Mouse (Mus musculus): ENCODE measurements around the gene Rph3al. TPM values are rescaled to one million over a fixed set of nuclear protein-coding genes. Genes with fewer than 3 reads are reported as not detected.

Rph3al gene
- polyA plus RNA-seq, 1 experiment: 0.47 TPM

- no peak for TF ChIP-seq POLR2A (IDR thresholded peaks at IDR 0.05; ENCODE audit: low read depth, low read length)
- no peak for TF ChIP-seq CTCF (IDR thresholded peaks at IDR 0.05; ENCODE audit: borderline replicate concordance, insufficient read depth, low read length)
- no peak overlapping the region for H3K27ac ChIP-seq (ENCODE audit: insufficient read depth, low read length)
- H3K4me3 ChIP-seq (ENCODE audit: insufficient read depth, low read length): no peak overlapping the region
- peaks cover 4% of the 10 kb centered on the region for H3K4me1 ChIP-seq (ENCODE audit: control insufficient read depth, insufficient read depth, low read length)
Observed at GRCm38 (mm10) chr11:75858975-75859374, 79.3 kb downstream of the Rph3al start.

- Histone ChIP-seq H3K4me3 (ENCODE audit: insufficient read depth, low read length) (no peak overlapping the region), H3K4me1 (ENCODE audit: control insufficient read depth, insufficient read depth, low read length) (peaks cover 4% of the 10 kb centered on the region), H3K27ac (ENCODE audit: insufficient read depth, low read length) (no peak overlapping the region)
- no peak for TF ChIP-seq POLR2A (IDR thresholded peaks at IDR 0.05; ENCODE audit: low read depth, low read length)
- TF ChIP-seq CTCF (IDR thresholded peaks at IDR 0.05; ENCODE audit: borderline replicate concordance, insufficient read depth, low read length): no peak
Observed at GRCm38 (mm10) chr11:75857781-75858180, 80.4 kb downstream of the Rph3al start.

- H3K4me3 ChIP-seq (ENCODE audit: insufficient read depth, low read length): no peak overlapping the region
- no peak overlapping the region for H3K27ac ChIP-seq (ENCODE audit: insufficient read depth, low read length)
- TF ChIP-seq POLR2A (IDR thresholded peaks at IDR 0.05; ENCODE audit: low read depth, low read length) (no peak), CTCF (IDR thresholded peaks at IDR 0.05; ENCODE audit: borderline replicate concordance, insufficient read depth, low read length) (no peak)
- H3K4me1 ChIP-seq (ENCODE audit: control insufficient read depth, insufficient read depth, low read length): no peaks in the 10 kb centered on the region
Observed at GRCm38 (mm10) chr11:75854327-75854726, 83.9 kb downstream of the Rph3al start.

GRCm38 (mm10) chr11:75853067-75853636 is 85.1 kb downstream of the Rph3al start:
- Histone ChIP-seq H3K4me1 (ENCODE audit: control insufficient read depth, insufficient read depth, low read length) (no peaks in the 10 kb centered on the region), H3K4me3 (ENCODE audit: insufficient read depth, low read length) (no peak overlapping the region), H3K27ac (ENCODE audit: insufficient read depth, low read length) (no peak overlapping the region)
- no peak for TF ChIP-seq CTCF (IDR thresholded peaks at IDR 0.05; ENCODE audit: borderline replicate concordance, insufficient read depth, low read length)
- no peak for TF ChIP-seq POLR2A (IDR thresholded peaks at IDR 0.05; ENCODE audit: low read depth, low read length)

GRCm38 (mm10) chr11:75852485-75852884 is 85.7 kb downstream of the Rph3al start:
- Histone ChIP-seq H3K4me3 (ENCODE audit: insufficient read depth, low read length) (no peak overlapping the region), H3K27ac (ENCODE audit: insufficient read depth, low read length) (no peak overlapping the region), H3K4me1 (ENCODE audit: control insufficient read depth, insufficient read depth, low read length) (no peaks in the 10 kb centered on the region)
- TF ChIP-seq CTCF (IDR thresholded peaks at IDR 0.05; ENCODE audit: borderline replicate concordance, insufficient read depth, low read length): no peak
- no peak for TF ChIP-seq POLR2A (IDR thresholded peaks at IDR 0.05; ENCODE audit: low read depth, low read length)

- TF ChIP-seq CTCF (IDR thresholded peaks at IDR 0.05; ENCODE audit: borderline replicate concordance, insufficient read depth, low read length): no peak
- TF ChIP-seq POLR2A (IDR thresholded peaks at IDR 0.05; ENCODE audit: low read depth, low read length): no peak
- Histone ChIP-seq H3K4me1 (ENCODE audit: control insufficient read depth, insufficient read depth, low read length) (no peaks in the 10 kb centered on the region), H3K4me3 (ENCODE audit: insufficient read depth, low read length) (no peak overlapping the region), H3K27ac (ENCODE audit: insufficient read depth, low read length) (no peak overlapping the region)
Observed at GRCm38 (mm10) chr11:75849552-75849951, 88.7 kb downstream of the Rph3al start.

- TF ChIP-seq POLR2A (IDR thresholded peaks at IDR 0.05; ENCODE audit: low read depth, low read length) (no peak), CTCF (IDR thresholded peaks at IDR 0.05; ENCODE audit: borderline replicate concordance, insufficient read depth, low read length) (no peak)
- Histone ChIP-seq H3K4me3 (ENCODE audit: insufficient read depth, low read length) (no peak overlapping the region), H3K27ac (ENCODE audit: insufficient read depth, low read length) (no peak overlapping the region), H3K4me1 (ENCODE audit: control insufficient read depth, insufficient read depth, low read length) (no peaks in the 10 kb centered on the region)
Observed at GRCm38 (mm10) chr11:75846589-75846988, 91.6 kb downstream of the Rph3al start.

- TF ChIP-seq CTCF (IDR thresholded peaks at IDR 0.05; ENCODE audit: borderline replicate concordance, insufficient read depth, low read length): no peak
- no peak for TF ChIP-seq POLR2A (IDR thresholded peaks at IDR 0.05; ENCODE audit: low read depth, low read length)
- H3K27ac ChIP-seq (ENCODE audit: insufficient read depth, low read length): no peak overlapping the region
- H3K4me3 ChIP-seq (ENCODE audit: insufficient read depth, low read length): no peak overlapping the region
- H3K4me1 ChIP-seq (ENCODE audit: control insufficient read depth, insufficient read depth, low read length): no peaks in the 10 kb centered on the region
Observed at GRCm38 (mm10) chr11:75845675-75846074, 92.6 kb downstream of the Rph3al start.

- H3K27ac ChIP-seq (ENCODE audit: insufficient read depth, low read length): no peak overlapping the region
- no peak overlapping the region for H3K4me3 ChIP-seq (ENCODE audit: insufficient read depth, low read length)
- TF ChIP-seq CTCF (IDR thresholded peaks at IDR 0.05; ENCODE audit: borderline replicate concordance, insufficient read depth, low read length) (no peak), POLR2A (IDR thresholded peaks at IDR 0.05; ENCODE audit: low read depth, low read length) (no peak)
- H3K4me1 ChIP-seq (ENCODE audit: control insufficient read depth, insufficient read depth, low read length): no peaks in the 10 kb centered on the region
Observed at GRCm38 (mm10) chr11:75842904-75843619, 95.2 kb downstream of the Rph3al start.

GRCm38 (mm10) chr11:75841503-75841902 is 96.7 kb downstream of the Rph3al start:
- no peak overlapping the region for H3K4me3 ChIP-seq (ENCODE audit: insufficient read depth, low read length)
- no peak overlapping the region for H3K27ac ChIP-seq (ENCODE audit: insufficient read depth, low read length)
- TF ChIP-seq CTCF (IDR thresholded peaks at IDR 0.05; ENCODE audit: borderline replicate concordance, insufficient read depth, low read length) (no peak), POLR2A (IDR thresholded peaks at IDR 0.05; ENCODE audit: low read depth, low read length) (no peak)
- no peaks in the 10 kb centered on the region for H3K4me1 ChIP-seq (ENCODE audit: control insufficient read depth, insufficient read depth, low read length)

Measured in embryonic fibroblast, embryonic 13.5 days (primary cell).